Mouse (Mus musculus) retina, postnatal 1 day (tissue): Measurements from ENCODE around the gene 4930442H23Rik.
"Not testable (repeated sequence)": the region's sequence is repeated elsewhere in the genome, so short reads cannot be mapped to it uniquely, and the experiment has no call there.

Experiments used
- DNase-seq: peaks from one replicate; pipeline ENCODE4 v3.0.0-alpha.2; 2012

4930442H23Rik gene

DNA sequence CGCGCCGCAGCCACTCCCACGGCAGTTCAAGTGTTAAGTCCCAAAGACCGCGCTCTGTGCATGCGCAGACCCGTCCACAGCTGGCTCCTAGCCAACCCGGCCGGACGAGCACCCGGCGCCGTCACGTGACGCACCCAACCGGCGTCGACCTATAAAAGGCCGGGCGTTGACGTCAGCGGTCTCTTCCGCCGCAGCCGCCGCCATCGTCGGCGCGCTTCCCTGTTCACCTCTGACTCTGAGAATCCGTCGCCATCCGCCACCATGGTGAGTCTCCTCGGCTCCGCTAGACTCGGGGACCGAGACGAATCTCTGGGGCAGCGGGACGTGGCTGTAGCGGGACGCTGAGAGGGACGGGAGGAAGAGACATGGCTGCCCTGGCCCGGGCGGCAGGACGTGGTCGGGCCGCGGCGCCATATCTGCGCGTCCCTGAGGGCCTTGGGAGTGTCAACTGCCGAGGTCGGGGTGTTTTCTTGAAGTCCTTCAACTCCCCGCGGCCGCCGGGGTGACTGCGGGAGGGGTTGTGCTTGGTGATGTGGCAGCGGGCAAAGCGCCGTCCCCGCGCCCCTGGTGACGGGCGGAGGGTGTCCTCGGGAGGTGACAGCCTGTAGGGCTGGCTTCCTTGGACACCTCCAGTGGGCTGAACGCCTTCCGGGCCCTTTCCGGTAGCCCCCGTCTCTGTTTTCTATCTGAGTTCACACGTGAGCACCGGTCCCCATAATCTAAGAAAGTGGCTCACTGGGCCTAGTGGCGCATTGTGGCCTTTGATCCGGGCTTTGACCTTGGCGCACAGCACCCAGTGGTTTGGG, 7.0 kb downstream of the 4930442H23Rik start, which contains the start of gene Eef2:
TSS of gene Eef2 (plus strand) at position 166 of the 806 bp plus-strand sequence.
- DNase-seq, result peak; percentile 98

DNA sequence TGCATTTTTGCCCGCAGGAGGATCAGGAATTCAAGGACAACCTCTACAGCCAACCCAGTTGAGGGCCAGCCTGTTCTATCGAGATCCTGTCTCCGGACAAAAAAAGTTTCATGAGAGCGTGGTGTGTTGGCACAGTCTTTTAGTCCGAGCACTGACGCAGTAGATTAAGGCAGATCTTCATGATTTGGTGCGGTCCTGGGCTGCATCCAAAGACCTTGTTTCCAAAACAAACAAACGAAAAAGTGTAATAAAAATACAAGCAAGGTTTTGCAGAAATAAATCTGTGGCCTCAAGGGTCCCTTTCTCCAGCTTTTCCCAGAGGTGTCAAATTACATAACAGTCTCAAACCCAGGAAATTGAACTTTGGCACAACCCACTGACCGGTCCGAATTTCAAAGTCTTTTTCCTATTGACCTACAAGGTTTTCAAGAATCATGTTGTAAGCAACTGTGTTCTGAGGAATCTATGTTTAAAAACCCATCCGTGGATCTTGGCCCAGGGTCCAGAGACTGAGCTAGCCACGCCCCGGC, 7.6 kb downstream of the 4930442H23Rik start:
- no peak for DNase-seq

DNA sequence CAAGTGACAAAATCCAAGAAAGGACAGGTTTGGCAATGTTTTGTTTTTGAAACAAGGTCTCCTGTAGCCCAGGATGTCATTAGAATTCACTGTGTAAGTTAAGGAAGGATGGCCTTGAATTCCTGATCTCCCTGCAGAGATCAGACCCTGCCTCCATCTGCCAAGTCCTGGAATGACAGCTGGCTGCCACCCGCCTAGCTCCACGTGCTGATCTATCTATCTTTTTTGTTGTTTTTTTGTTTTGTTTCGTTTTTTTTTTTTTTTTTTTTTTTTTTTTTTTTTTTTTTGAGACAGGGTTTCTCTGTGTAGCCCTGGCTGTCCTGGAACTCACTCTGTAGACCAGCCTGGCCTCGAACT, 8.3 kb downstream of the 4930442H23Rik start:
- DNase-seq, result not testable (repeated sequence)

DNA sequence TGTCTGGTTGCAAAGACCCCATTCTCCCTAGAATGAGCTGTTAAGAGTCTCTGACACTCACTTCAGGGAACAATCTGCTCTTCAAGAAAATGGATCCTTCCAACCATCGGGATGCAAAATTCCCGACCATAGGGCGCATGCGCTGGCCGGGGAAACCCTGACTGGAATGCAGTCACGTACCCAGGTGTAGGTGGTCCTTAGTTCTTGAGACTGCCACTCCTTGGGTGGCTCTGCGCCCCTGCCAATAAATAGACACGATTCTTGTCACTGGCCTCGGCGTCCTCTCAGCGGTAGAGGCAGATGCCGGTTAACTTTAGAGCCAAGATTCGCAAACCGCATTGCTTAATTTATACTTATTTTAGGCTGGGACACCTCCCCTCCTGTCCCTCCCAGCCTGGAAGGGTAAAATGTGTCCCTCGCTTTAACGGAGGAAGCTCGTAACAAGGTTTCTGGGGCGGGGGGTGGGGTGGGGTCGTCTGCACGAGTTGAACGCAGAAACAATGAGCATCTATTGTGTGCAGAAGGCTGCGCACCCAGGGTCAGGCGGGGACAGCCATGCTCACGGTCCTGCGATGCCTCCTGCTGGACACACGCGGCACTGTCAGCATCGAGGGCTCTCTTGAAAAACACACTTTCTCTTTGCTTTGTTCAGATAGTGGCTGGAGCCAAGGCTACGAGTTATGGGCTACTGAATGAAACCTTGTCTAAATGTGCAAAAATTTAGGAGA, 8.9 kb downstream of the 4930442H23Rik start:
- peak; percentile 92 for DNase-seq

DNA sequence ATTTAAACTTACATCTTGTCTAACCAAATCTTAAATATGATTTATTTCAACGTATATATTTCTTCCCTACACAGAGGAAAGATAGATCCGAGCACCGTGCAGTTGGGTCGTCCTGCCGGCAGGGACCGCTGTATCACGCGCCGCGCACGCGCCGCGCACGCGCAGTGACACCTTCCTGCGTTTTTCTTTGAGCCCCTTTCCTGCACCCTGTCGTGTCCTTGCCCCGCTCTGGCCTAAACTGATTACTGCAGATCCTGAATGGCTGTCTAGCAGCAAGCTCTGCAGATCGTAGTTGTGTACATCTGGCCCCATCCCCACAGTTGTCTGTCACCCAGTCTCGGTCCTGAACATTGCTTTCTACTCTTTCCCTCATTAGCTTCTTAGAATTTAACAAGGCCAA, 10.5 kb downstream of the 4930442H23Rik start:
- DNase-seq, result peak; percentile 90

DNA sequence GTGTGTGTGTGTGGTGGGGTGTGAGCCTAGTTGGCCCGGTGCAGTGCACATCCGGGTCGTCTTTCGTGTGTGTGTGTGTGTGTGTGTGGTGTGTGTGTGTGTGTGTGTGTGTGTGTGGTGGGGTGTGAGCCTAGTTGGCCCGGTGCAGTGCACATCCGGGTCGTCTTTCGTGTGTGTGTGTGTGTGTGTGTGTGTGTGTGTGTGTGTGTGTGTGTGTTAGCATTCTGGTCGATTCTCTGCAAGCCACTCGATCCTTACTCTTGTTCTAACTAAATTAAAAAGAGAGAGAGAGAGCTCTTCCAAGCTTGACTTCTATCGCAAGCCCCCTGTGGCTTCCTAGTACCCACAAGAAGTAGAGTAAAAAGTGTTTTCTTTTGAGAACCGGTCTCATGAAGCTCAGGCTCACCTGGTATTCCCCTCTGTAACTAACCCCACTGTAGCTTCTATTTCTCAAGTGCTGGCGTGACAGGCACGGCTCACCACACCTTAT, 14.2 kb downstream of the 4930442H23Rik start:
- not testable (repeated sequence) for DNase-seq

DNA sequence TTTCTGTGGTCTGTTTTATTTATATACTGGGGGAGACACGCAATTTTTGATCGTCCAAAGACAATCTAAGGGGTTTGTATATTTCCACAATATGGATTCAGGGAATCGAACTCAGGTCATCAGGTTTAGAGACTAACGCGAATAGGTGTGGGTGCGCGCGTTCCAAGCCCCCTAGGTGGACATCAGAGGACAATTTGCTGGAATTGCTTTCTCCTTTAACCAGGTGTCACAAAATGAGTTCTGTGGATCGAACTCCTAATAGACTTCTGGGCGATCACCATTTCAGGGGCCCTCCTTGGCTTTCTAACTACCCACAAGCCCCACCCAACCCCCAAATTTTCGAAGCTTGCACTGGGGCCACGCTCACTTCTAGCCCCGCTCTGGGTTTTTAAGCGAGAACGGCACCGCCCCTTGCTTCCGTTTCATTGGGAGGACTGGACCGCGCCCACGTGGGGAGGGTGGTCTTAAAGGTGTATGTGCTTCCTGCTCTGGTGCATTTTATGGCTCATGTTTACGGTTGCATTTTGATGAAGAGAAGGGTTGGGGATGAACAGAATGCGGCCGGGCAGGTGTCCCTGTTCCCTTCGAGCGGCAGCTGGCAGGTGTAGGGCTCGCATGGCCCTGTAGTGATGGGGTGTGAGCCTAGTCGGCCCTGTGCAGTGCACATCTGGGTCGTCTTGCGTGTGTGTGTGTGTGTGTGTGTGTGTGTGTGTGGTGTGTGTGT, 15.0 kb downstream of the 4930442H23Rik start:
- peak; percentile 86 for DNase-seq

DNA sequence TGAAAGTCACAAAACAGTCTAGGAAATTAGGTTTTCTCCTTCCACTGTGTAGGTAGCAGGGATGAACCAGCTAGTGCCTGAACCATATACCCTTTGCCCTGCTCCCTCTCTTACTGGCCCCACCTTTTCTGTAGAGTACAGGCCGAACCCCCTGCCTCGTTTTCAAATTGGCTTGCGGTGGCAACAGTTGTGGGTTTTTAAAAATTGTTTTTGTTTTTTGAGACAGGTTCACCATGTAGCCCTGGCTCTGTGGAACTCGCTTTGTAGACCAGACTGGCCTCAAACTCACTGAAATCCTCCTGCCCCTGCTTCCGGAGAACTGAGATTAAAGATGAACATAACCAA, 15.6 kb downstream of the 4930442H23Rik start:
- DNase-seq, result no peak

DNA sequence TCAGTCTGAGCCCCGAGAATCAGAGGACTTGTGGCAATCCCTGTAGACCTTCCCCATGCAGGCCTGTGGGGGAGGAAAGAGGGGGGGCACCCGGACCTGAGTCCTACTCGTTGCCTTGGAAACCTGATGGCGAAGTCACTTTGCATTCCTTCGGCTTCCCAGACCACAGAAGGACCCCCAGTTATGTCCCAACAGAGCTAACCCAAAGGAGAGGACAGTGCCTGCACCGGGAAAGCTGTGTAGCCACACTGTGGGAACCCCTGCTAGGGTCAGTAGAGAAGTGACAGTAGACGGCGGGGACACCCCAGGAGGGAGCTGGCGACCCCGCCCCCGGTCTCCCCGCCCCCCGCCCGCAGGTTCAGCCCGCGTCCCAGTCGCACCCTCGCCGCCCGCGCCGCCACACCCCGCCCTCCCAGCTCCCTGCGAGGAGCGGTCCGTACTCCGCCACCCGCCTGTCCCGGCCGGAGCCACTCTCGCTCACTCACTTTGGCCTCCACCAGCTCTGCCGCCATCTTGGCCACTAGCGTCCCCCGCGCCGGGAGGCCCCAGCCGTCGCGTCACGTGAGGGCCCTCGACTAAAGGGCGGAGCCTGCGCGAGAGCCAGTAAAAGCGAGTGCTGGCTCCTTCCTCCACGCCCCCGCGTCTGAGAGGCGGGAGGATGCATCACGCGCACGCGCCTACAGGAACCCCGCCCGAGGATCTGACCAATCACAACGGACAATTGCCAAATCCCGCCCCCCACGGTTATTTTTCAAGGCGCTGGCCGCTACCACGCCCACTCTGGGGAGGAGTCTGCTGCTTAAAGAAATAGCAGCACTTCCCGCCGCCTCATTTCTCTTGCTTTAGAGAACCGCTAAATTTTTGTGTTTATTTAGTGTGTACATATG, 16.2 kb downstream of the 4930442H23Rik start, which contains the start of gene Pias4:
TSS of gene Pias4 (minus strand) at position 724 of the 887 bp plus-strand sequence.
- peak; percentile 100 for DNase-seq

DNA sequence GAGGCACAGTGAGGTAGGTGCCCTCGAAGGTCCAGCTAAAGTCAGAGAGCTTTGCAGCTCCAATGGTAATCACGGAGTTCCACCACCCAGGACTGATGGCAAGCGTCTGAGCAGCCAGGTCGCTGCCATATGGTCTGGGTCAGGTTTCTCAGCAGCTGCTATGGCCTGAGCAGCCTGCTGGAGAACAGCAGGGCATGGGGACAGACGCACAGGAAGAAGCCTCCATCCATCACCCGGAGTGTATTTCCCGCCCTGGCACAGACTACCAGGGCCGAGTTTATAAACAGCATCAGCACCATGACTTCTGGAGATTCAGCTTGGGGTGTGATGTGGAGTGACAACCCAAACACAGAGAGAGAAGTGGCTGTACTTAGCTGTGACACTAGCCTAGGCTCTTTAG, 18.5 kb downstream of the 4930442H23Rik start:
- DNase-seq, result no peak

DNA sequence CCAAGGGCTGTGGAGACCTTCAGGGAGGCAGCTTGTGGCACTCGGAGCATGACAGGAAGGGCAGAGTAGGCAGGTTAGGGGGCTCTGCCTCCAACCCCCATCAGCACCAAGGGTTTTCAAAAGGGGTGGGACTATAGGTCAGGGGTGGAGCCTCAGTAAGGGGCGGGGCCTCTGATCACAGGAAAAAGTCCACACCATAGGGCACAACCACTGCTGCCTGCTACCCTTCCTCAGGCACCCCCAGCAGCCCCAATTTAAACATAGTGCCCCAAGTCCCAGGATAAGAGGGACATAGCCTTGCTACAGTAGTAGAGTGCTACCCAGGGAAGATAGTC, 21.4 kb downstream of the 4930442H23Rik start:
- no peak for DNase-seq

DNA sequence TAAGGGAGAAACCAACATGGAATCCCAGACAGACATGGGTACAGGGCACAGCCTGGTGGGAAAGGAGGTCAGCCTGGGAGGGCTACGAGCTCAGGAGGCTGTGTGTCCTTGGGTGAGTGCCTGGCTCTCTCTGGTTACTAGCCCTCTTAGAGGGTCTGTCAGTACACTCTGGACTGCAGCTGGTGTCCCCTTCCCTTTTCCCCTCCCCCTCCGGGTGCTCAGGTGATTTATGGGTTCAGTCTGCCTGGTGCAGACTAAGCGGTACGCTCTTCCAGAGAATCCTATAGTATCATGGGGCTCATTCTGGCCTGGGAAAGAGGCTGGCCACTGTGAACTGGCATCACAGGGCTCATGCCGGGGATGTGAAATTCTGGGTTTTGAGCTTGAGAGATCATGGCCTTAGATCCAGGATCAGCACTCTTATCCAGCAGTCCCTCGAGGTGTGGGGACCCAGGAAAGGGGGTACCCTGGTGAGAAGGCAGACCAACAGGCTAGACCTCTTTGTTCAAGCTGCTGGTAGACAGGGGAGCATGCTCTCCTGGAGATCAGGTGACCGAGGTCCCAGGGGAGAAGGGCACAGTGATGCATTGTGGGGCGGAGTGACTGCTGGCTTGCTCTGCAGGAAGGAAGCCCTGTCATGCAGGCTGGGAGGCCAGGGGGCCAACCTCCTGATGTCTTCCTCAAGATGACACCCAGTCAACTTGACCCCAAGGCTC, 21.9 kb downstream of the 4930442H23Rik start:
- no peak for DNase-seq

DNA sequence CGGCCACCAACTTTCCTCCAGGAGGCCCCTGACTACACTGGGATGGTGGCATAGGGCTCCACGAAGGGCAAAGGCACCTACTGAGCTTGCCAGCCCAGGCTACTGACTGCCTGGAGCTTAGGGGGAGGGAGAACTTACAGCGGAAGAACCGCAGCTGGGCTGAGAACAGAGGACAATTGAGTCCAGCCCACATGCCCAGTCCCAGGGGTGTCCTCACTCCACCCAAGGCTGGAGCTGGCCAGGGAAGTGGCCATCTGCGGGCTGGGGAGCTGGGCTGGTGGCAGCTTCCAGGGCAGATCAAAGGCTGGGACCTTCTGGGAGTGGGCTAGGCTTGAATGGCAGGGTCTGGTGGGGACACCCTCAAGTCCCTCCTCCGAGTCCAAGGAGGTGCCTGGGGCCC, 28.9 kb downstream of the 4930442H23Rik start:
- no peak for DNase-seq

DNA sequence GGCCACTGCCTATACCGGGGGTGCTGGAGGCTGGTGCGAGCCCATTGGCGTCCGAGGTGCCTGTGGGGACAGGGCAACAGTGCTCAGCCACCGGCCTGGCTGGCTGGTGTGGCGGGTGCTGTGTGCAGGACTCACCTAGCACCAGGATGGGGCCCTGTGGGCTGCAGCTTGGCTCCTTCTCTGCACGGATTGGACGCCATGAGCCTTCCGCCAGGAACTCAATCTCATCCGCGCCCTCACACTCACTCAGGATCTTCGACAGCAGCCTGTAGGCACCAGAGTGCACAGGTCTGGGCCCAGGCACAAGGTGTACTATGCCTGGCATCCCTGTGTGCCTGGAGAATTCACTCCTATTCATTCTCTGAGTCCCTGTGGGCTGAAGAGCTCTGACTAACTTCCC, 29.3 kb downstream of the 4930442H23Rik start:
- no peak for DNase-seq

DNA sequence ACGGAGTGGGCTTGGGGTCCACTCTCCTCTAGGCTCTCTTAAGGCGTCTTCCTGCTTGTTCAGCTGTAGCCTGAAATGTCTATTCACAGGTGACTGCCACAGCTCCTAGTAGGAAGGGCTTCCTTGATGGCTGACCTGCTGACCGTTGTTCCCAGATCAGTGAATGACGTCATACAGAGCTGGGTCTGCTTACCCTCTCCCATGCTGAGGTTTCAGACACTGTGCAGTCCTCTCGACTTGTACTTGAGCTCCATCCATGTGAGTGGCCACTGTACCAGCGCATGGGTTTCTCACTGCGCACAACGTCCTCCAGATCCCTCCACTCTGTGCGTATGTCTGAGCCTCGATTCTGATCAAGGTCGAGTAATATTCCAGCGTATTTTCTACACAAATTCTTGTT, 31.0 kb downstream of the 4930442H23Rik start:
- DNase-seq, result no peak

DNA sequence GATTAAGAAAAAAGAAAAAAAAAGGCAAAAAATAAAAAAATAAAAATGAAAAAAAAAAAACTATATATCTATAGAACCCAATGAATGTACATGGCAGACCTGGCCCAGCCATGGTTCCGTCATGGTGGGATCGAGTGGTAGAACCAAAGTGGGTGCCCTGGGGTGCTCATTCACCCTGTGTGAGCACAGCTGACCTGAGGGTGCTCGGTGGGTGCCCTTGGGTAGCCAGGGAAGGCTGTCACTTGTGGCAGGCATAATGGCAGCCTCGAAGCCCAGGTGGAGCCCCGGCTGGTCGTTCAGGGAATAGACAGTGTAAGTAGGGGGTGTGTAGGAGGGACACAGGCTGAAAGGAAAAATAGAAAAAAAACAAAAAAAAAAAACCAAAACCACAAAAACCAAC, 32.4 kb downstream of the 4930442H23Rik start:
- no peak for DNase-seq

DNA sequence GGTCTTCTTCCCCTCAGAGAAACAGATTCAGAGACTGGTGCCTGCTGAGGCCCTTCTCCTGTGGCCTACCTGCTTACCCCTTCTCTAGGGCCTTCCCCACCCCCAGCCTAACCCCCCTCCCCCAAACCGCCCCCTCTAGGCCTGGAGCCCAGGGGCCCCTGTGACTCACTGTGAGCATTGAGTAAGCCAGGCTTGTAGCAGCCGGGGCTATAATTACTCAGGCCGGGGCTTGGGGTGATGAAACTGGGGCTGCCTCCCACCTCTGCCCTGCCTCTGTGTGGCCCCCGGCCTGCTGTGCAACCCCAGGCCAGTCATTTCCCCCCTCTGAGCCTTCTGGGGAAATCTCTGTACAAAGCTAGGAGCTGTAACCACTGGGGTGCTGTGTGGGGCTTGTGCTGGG, 37.4 kb downstream of the 4930442H23Rik start:
- no peak for DNase-seq

DNA sequence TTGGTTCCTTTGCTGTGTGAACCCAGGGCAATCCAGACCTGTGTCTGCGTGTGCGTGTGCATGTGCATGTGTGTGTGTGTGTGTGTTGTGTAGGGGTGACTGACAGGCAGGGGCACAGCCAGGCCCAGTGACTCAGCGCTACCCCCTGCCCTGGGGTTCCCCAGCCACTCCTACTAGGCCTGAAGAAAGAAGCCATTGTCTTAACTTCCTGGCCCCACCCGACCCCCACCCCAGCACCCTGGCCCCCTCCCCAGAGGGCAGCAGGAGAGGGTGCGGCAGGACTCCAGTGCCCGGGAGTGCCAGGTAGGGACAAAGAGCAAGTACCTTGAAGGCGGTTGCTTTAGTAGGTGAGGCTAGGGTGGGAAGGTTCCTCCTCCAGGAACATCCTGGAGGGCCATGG, 37.9 kb downstream of the 4930442H23Rik start:
- no peak for DNase-seq

DNA sequence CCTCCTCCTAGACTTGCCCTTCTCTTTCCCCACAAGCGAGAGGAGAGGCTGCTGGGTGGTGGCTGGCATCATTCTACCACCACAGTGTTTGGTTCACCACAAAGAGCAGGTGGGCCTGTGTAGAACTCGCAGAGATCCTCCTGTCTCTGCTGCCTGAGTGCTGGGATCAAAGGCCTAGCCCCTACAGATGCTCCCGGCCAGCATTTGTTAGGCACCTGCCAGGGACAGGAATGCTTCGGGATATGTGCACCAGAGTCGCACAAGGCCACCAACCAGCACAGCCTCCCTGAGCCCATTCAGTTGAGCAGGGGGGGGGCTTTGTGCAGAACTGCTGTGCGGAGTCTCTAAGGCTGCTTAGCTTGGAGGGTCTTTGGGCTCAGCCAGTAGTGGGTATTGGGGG, 38.3 kb downstream of the 4930442H23Rik start:
- DNase-seq, result no peak

DNA sequence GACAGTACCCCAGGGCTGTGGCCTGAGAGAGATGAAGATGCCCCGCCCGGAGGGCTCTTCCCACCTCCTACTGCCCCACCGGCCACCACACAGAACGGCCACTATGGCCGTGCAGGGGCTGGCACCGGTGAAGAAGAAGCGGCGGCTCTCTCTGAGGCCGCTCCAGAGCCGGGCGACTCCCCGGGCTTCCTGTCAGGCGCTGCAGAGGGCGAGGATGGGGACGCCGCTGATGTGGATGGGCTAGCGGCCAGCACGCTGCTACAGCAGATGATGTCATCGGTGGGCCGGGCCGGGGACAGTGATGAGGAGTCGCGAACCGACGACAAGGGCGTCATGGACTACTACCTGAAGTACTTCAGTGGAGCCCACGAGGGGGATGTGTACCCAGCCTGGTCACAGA, 39.0 kb downstream of the 4930442H23Rik start:
- DNase-seq, result no peak

DNA sequence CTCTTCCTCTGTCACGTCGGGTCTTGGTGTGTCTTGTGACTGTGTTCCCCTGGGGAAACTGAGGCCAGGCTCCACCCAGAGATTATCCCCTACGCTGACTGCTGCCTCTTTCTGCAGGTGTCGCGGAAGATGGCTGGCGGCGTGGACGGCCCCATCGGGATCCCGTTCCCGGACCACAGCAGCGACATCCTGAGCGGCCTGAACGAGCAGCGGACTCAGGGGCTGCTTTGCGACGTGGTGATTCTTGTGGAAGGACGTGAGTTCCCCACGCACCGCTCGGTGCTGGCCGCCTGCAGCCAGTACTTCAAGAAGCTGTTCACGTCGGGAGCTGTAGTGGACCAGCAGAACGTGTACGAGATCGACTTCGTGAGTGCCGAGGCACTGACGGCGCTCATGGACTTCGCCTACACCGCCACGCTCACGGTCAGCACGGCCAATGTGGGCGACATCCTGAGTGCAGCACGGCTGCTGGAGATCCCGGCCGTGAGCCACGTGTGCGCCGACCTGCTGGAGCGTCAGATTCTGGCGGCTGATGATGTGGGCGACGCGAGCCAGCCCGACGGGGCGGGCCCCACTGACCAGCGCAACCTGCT, 39.7 kb downstream of the 4930442H23Rik start:
- DNase-seq, result no peak
